Mouse (Mus musculus) C2C12 (cell line): ENCODE measurements around the gene Amer1.

Experiments used
- CEBPB ChIP-seq: IDR thresholded peaks from one replicate; pipeline ENCODE4 v1.6.1; 2011; ENCODE audit warnings: low read depth, mild to moderate bottlenecking, control low read depth, moderate library complexity
- CTCF ChIP-seq: IDR thresholded peaks from one replicate; pipeline ENCODE4 v1.5.1; 2011; ENCODE audit not compliant: control insufficient read depth, insufficient read depth, insufficient read length
- FOSL1 ChIP-seq: IDR thresholded peaks from one replicate; pipeline ENCODE4 v1.8.0; 2011; ENCODE audit warnings: mild to moderate bottlenecking, low read length; ENCODE audit not compliant: poor library complexity, insufficient read depth, severe bottlenecking
- MYOD1 ChIP-seq: IDR thresholded peaks from one replicate; pipeline ENCODE4 v1.6.1; 2011; ENCODE audit warnings: low read depth; ENCODE audit not compliant: control insufficient read depth, insufficient read length
- MYOG ChIP-seq: IDR thresholded peaks from one replicate; pipeline ENCODE4 v1.6.1; 2011; ENCODE audit not compliant: control insufficient read depth, insufficient read length; ENCODE audit errors: extremely low read depth
- USF1 ChIP-seq: IDR thresholded peaks from one replicate; pipeline ENCODE4 v1.6.1; 2011; ENCODE audit warnings: low read depth, mild to moderate bottlenecking, control low read depth, moderate library complexity

DNA sequence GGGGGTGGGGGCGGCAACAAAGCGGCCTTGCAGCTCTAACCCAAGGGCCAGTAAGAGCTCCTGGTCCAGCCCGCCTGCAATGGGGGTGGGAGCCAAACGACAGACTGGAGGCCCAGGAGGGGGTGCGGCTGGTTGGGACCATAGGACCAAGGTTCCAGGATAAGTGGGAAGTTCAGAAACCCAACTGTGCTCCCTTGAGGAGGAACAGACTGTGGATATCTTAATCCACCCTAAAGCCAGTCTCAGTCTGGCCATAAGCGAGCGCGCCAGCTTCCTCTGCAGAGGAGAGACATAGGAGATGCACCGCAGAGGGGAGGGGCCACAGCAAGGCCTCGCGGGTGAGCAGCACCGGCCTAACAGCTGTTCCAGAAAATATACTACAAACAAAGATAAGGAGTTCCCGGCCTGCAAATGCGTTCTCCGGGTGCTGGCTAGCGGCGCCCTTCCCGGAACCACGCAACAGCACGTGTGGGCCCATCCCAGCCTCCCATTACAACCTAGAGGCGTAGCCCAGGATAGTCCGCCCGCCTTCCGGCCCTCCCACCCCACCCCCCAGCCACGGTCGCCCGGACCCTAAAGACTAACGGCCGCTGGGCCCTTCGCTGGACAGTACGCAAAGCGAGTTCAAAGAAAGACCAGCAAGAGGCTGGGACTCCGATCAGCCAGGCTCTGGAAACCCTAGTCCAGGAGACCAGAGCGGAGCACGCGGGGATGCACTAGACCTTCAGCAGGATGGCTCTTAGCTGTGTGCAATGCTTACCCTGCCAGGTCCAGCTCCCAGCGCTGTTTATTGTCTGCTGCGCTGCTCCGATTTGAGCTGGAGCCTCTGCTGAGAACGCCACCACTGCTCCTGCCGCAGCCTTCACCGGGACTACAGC, 535 bp downstream of the Amer1 start:
- TF ChIP-seq USF1 = no peak
- TF ChIP-seq CTCF = no peak
- no peak for TF ChIP-seq FOSL1
- TF ChIP-seq MYOG = no peak
- no peak for TF ChIP-seq CEBPB
- TF ChIP-seq MYOD1 = no peak
